Mouse (Mus musculus): ENCODE data around the gene Unc45a.

Gene Unc45a

GRCm38 (mm10) chr7:80368009-80368408 is 27.2 kb upstream of the Unc45a start:
- DNase-seq (ENCODE audit: low spot score in 2 of 2), result no peak

GRCm38 (mm10) chr7:80367232-80367631 is 26.4 kb upstream of the Unc45a start:
- no peak for DNase-seq (ENCODE audit: low spot score in 2 of 2)

- DNase-seq (ENCODE audit: low spot score in 2 of 2), result no peak
Measured at GRCm38 (mm10) chr7:80365759-80366158, 25.0 kb upstream of the Unc45a start.

- DNase-seq (ENCODE audit: low spot score in 2 of 2), result no peak
Measured at GRCm38 (mm10) chr7:80360435-80360834, 19.6 kb upstream of the Unc45a start.

- no peak for DNase-seq (ENCODE audit: low spot score in 2 of 2)
Measured at GRCm38 (mm10) chr7:80358039-80358438, 17.2 kb upstream of the Unc45a start.

GRCm38 (mm10) chr7:80357156-80357555 is 16.4 kb upstream of the Unc45a start:
- peak in 1 of 2 experiments; percentile 34 for DNase-seq (ENCODE audit: low spot score in 2 of 2)

- no peak for DNase-seq (ENCODE audit: low spot score in 2 of 2)
Measured at GRCm38 (mm10) chr7:80356351-80356750, 15.5 kb upstream of the Unc45a start.

- no peak for DNase-seq (ENCODE audit: low spot score in 2 of 2)
Measured at GRCm38 (mm10) chr7:80352920-80353319, 12.1 kb upstream of the Unc45a start.

- no peak for DNase-seq (ENCODE audit: low spot score in 2 of 2)
Measured at GRCm38 (mm10) chr7:80350808-80351207, 10.0 kb upstream of the Unc45a start.

- no peak for DNase-seq (ENCODE audit: low spot score in 2 of 2)
Measured at GRCm38 (mm10) chr7:80347670-80348586, 7.1 kb upstream of the Unc45a start.

- no peak for DNase-seq (ENCODE audit: low spot score in 2 of 2)
Measured at GRCm38 (mm10) chr7:80346830-80347229, 6.0 kb upstream of the Unc45a start.

- DNase-seq (ENCODE audit: low spot score in 2 of 2), result no peak
Measured at GRCm38 (mm10) chr7:80346173-80346572, 5.4 kb upstream of the Unc45a start.

- no peak for DNase-seq (ENCODE audit: low spot score in 2 of 2)
Measured at GRCm38 (mm10) chr7:80343270-80344018, 2.6 kb upstream of the Unc45a start.

- peak; percentile 92 to 93 for DNase-seq (ENCODE audit: low spot score in 2 of 2)
Measured at GRCm38 (mm10) chr7:80342858-80343257, 2.1 kb upstream of the Unc45a start, which contains the start of gene Hddc3. Gene Hddc3 (plus strand): TSS chr7:80343104.

GRCm38 (mm10) chr7:80341793-80342192 is 988 bp upstream of the Unc45a start:
- no peak for DNase-seq (ENCODE audit: low spot score in 2 of 2)

GRCm38 (mm10) chr7:80339793-80340628 is 794 bp downstream of the Unc45a start:
- peak; percentile 96 to 98 for DNase-seq (ENCODE audit: low spot score in 2 of 2)

- DNase-seq (ENCODE audit: low spot score in 2 of 2), result no peak
Measured at GRCm38 (mm10) chr7:80339371-80339770, 1.4 kb downstream of the Unc45a start.

GRCm38 (mm10) chr7:80336932-80337331 is 3.9 kb downstream of the Unc45a start:
- DNase-seq (ENCODE audit: low spot score in 2 of 2), result no peak

- DNase-seq (ENCODE audit: low spot score in 2 of 2), result no peak
Measured at GRCm38 (mm10) chr7:80334848-80335247, 6.0 kb downstream of the Unc45a start.

GRCm38 (mm10) chr7:80331433-80331832 is 9.4 kb downstream of the Unc45a start:
- DNase-seq (ENCODE audit: low spot score in 2 of 2), result no peak

GRCm38 (mm10) chr7:80330278-80330677 is 10.5 kb downstream of the Unc45a start:
- no peak for DNase-seq (ENCODE audit: low spot score in 2 of 2)

- DNase-seq (ENCODE audit: low spot score in 2 of 2), result no peak
Measured at GRCm38 (mm10) chr7:80326076-80326475, 14.7 kb downstream of the Unc45a start.
